Mouse (Mus musculus) liver, postnatal 0 days (tissue): ENCODE measurements around the gene St6galnac3.

Experiments
- CTCF ChIP-seq: sonication (generic); IDR thresholded peaks from 2 replicates; pipeline ENCODE4 v1.5.1; 2016; ENCODE audit warnings: antibody characterized with exemption, low read depth
- EP300 ChIP-seq: IDR thresholded peaks from 2 replicates; pipeline ENCODE4 v1.6.1; 2016; ENCODE audit warnings: antibody characterized with exemption, low read depth, mild to moderate bottlenecking

- no peak for TF ChIP-seq EP300
- TF ChIP-seq CTCF, result no peak
Measured at GRCm38 (mm10) chr3:153710545-153710944, 14.4 kb downstream of the St6galnac3 start.
